21 mouse cellular contexts compared by ENCODE assay signal in genomic region chr10:53852091-53852490, GRCm38 (mm10).
"Had no signal": no experiment of that assay in that cellular context is flagged by ENCODE, and none has a peak within 500 bp of the region (broad histone marks: within the 10 kb centered on the region; RNA-seq: fewer than 3 reads in every experiment).

No protein-coding gene starts in this region.

- H3K9ac ChIP-seq: limb, embryonic 12.5 days; limb, embryonic 15.5 days; liver, embryonic 14.5 days; liver, postnatal 0 days; lung, embryonic 14.5 days; midbrain, embryonic 12.5 days; neural tube, embryonic 13.5 days; stomach, embryonic 15.5 days had no signal

- H3K4me2 ChIP-seq: limb, embryonic 12.5 days; limb, embryonic 15.5 days; liver, embryonic 11.5 days; lung, embryonic 14.5 days; midbrain, embryonic 12.5 days; neural tube, embryonic 13.5 days; stomach, embryonic 15.5 days had no signal

- H3K27ac ChIP-seq: kidney, postnatal 0 days; layer of hippocampus, adult 2 months; limb, embryonic 12.5 days; limb, embryonic 15.5 days; liver, embryonic 14.5 days; macrophage; midbrain, embryonic 12.5 days; neural tube, embryonic 13.5 days; stomach, embryonic 15.5 days had no signal

- H3K4me3 ChIP-seq: layer of hippocampus, adult 2 months; limb, embryonic 12.5 days; limb, embryonic 15.5 days; midbrain, embryonic 12.5 days; myocyte; neural tube, embryonic 13.5 days; stomach, embryonic 15.5 days had no signal

- H3K27me3 ChIP-seq: limb, embryonic 12.5 days; limb, embryonic 15.5 days; midbrain, embryonic 12.5 days; neural tube, embryonic 13.5 days; stomach, embryonic 15.5 days had no signal

- H3K36me3 ChIP-seq: limb, embryonic 12.5 days; limb, embryonic 15.5 days; midbrain, embryonic 12.5 days; neural tube, embryonic 13.5 days; stomach, embryonic 15.5 days had no signal

- DNase-seq: kidney, adult 2 months; kidney, postnatal 25 days; layer of hippocampus, adult 9-11 months; liver, postnatal 0 days; lung, embryonic 14.5 days; retina, postnatal 1 day; right cerebral cortex, postnatal 25 days; spleen, adult 18-20 months; thymus, postnatal 25 days had no signal

- H3K9me3 ChIP-seq: limb, embryonic 12.5 days; limb, embryonic 15.5 days; midbrain, embryonic 12.5 days; neural tube, embryonic 13.5 days; stomach, embryonic 15.5 days had no signal

- ATAC-seq: liver, postnatal 0 days; lung, postnatal 0 days had no signal

- H3K4me1 ChIP-seq: limb, embryonic 12.5 days; limb, embryonic 15.5 days; midbrain, embryonic 12.5 days; neural tube, embryonic 13.5 days; stomach, embryonic 15.5 days had no signal
